Mouse (Mus musculus) adrenal gland, postnatal 25 days (tissue): Measurements from ENCODE around the gene Flvcr2. TPM values are rescaled to one million over a fixed set of nuclear protein-coding genes. Genes with fewer than 3 reads are reported as not detected.

Source experiments
- DNase-seq: peaks from one replicate; pipeline ENCODE4 v3.0.0; 2021; ENCODE audit warnings: mixed read lengths
- total RNA-seq: library from RNA; stranded (reverse); gene quantifications from 2 replicates; pipeline ENCODE4 v1.2.3, GENCODE M21; 2021

Gene Flvcr2
- total RNA-seq, 1 experiment from 2014 or later = 3.4 TPM

DNA sequence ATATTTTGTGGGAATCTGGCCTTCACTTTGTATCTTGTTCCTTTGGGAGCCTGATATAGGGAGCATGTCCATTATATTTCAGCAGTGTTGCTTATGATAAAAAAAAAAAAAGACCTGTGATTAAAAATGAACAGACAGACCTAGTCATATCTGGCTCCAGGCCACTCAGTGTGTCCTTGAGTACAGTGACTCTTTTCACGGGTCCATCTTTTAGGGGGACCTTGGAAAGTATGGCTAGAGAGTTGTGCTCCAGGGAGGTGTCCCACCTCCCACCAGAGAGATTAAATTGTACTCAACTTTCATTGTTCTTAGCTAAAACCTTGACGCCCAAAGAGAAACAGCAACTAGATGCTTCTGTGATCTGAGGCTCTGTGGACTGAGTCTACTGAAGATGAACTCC lies 47.8 kb downstream of the Flvcr2 start:
- no peak for DNase-seq

GRCm38 (mm10) chr12:85795551-85795950 lies 49.2 kb downstream of the Flvcr2 start:
- DNase-seq = no peak

GRCm38 (mm10) chr12:85800031-85800430 lies 53.7 kb downstream of the Flvcr2 start:
- no peak for DNase-seq

DNA sequence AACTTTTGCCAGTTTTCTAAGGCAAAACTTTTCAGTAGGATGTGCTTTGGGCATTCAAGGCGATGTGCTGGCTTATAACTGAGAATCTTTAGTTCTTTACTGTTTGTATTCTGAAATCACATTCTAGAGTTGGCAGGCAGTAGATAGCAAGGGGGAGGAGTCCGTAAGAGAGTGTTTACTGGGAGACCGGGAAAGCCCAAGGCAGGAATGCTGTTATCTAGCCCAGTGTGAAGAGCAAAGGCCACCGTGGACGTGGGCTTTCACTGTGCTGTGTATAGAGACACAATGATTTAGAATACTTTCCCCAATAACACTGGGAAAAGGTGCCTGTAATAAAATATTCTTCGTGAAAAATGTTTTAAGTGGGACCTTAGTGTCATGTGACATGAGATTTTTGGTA lies 63.4 kb downstream of the Flvcr2 start:
- no peak for DNase-seq

GRCm38 (mm10) chr12:85810959-85811358 lies 64.6 kb downstream of the Flvcr2 start:
- no peak for DNase-seq

DNA sequence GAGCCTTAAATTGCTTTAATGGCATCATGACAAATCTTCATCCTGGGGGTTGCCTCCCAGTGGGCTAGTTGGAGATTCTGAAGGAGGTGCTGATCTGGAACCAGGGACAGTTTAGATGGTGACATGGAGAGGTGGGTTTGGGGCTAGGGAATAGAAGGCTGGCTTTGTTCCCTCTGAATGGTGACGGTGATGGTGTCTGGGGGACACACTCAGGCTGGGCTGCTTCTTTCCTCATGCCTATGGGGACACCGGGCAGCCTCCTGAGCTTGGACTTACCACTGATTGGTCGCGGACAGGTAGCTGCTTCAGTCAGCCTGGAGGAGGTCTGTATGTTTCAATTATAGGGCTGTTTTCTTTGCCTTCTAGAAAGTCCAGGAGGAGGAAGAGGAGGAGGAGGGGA lies 65.3 kb downstream of the Flvcr2 start:
- no peak for DNase-seq

- peak; percentile 57 for DNase-seq
Observed at GRCm38 (mm10) chr12:85813599-85813998, 67.3 kb downstream of the Flvcr2 start.

- no peak for DNase-seq
Observed at GRCm38 (mm10) chr12:85822051-85822450, 75.7 kb downstream of the Flvcr2 start.

DNA sequence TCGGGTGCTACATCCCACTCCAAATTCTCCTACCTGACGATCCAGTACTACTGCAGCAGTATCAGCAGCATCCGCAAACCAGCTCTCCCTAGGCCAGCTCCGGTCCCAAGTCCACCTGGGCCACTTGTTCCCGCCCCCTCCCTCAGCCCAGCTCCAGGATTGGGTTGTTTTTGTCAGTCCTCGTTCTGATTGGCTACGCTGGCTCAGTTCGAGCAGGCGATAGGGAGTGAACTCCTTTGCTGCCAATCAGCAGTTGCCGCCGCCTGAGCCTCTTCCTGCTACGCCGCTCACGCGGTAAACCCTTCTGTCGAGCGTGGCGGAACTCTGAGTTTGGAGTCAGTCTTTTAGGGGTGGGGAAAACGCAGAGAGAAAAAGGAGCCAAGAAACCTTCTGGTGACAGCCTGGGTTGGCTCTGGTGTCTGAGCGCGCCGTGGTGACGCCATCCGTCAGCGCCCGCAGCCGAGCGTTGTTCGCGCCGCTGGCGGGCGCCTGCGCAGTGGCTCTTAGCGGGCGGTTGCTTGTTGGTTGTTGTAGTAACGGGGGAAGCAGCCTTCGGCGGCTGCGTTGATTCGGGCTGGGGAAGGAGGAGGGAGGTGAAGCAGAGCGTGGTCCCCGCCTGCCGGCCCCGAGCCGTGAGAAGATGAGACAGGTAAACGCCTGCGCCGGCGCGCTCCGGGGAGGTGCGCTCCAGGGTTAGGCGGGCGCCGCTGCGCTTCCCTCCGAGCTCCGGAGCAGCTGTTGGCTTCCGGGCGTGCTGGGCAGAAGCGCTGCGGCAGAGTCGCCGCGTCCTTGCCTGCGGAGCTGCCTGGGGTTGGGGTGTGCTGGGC lies 78.3 kb downstream of the Flvcr2 start, which contains the start of the genes Erg28 and Ttll5:
TSS of gene Erg28 (minus strand) at position 113 of the 827 bp plus-strand sequence.
TSS of gene Ttll5 (plus strand) at position 222 of the 827 bp plus-strand sequence.
- DNase-seq = peak; percentile 93

DNA sequence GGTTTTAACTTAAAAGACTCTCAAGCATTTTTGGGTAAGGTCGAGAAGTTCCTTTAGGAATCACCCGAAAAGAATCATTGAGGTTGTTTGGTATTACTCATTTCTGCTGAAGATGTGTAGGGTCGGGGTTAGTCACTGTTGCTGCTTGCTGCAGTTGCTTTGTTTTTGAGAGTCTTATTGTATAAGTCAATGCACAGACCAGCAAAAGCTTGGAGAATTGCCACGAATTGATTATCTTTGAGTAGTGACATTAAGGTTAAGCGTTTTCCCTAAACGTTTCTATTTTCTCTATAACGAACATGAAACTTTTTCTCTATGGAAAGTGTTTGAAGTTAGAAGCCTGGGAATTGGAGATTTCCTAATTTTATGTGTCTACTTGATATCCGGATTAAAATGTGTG lies 79.0 kb downstream of the Flvcr2 start:
- no peak for DNase-seq

DNA sequence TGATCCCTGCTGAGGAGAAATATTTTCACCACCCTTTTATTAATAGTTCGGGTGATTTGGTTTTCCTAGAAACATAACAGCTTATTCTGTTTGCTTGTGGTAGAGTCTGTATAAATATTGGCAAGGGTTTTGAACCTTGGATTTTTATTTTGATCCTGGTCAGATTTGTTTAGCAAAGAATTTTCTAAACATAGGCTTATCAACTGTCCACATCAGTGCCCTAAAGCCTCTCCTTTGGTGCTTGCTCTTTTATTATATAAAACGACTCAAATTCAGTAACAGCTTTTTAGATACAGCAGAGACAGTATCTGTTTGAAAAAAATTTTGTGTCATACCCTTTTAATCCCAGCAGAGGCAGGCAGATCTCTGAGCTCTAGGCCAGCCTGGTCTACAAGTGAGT lies 79.5 kb downstream of the Flvcr2 start:
- no peak for DNase-seq

- DNase-seq = no peak
Observed at GRCm38 (mm10) chr12:85828856-85829255, 82.5 kb downstream of the Flvcr2 start.

- no peak for DNase-seq
Observed at GRCm38 (mm10) chr12:85829866-85830265, 83.5 kb downstream of the Flvcr2 start.

- peak; percentile 41 for DNase-seq
Observed at GRCm38 (mm10) chr12:85830691-85831090, 84.4 kb downstream of the Flvcr2 start.

DNA sequence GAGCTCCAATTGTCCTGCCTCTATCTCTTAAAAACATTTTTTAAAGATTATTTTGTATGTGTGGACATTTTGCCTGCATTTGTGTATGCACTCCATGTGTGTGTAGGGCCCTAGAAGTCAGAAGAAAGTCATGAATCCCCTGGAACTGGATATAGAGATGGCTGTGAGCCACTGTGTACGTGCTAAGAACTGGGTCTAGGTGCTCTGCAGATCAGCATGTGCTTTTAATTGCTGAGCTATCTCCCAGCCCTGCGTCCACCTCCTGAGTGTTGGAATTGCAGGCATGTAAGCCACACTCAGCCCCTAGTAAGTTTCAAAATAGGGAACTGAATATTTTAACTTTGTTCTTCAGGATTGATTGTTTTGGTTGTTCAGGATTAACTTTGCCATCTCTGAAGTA lies 88.2 kb downstream of the Flvcr2 start:
- no peak for DNase-seq

GRCm38 (mm10) chr12:85837765-85838164 lies 91.4 kb downstream of the Flvcr2 start:
- DNase-seq = no peak

- DNase-seq = no peak
Observed at GRCm38 (mm10) chr12:85839371-85840000, 93.1 kb downstream of the Flvcr2 start.

DNA sequence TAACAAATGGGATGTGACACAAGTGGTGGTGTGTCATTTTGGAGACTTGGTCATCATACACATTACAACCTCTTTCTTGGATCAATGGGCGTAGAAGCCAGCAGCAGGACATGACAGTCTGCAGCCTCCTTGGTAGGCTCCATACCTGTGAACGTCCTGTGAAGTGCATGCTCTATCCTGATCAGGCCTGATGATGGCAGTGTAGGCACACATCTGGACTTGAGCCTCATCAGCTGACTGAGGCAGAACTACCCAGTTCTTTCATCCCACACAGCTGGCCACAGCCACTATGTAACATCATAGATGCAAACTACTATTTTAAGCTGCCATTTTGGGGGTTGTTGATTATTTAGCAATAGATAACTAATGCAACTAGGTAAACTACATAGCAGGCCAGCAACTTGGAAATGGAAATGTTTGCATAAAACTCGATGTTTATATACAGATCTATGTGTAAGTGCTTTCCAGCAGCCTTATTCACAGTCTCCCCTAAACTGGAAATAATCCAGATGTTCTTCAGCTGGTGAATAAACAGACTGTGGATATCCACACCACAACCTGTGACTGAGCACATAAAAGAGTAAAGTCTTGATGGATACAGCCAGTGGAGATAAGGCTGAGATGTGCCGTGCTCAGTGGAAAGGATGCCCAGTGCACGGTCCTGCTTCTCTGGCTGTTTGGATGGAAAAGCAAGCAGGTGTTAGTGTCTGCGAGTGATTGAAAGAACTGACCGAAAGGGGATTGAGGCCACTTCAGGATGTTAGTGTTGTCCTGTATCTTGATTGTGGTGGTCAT lies 102.0 kb downstream of the Flvcr2 start:
- DNase-seq = no peak

- DNase-seq = no peak
Observed at GRCm38 (mm10) chr12:85850661-85851060, 104.3 kb downstream of the Flvcr2 start.

GRCm38 (mm10) chr12:85853836-85854235 lies 107.5 kb downstream of the Flvcr2 start:
- DNase-seq = no peak

GRCm38 (mm10) chr12:85854271-85854670 lies 107.9 kb downstream of the Flvcr2 start:
- DNase-seq = no peak

GRCm38 (mm10) chr12:85857300-85857699 lies 111.0 kb downstream of the Flvcr2 start:
- DNase-seq = no peak

DNA sequence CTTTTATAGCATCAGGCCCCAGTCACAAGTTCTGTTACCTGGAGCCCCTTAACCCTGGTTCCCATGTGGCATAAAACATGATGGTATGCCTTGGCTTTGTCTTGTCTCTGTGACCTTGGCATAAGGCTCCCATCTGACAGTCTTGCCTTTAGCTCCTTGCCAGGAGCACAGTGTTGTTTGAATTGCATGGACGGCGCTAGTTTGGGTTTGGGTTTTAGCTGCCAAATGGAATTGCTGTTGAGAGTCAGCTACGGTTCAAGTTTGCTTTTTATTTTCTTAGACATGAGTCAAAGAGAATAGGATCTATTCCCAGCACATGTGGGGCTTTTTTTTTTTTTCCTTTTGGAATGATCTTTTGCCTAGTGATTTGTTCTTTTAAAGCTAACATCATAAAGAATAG lies 112.8 kb downstream of the Flvcr2 start:
- no peak for DNase-seq
